Mouse (Mus musculus): ENCODE results near the gene Sgk1. TPM values are rescaled to one million over a fixed set of nuclear protein-coding genes. Genes with fewer than 3 reads are reported as not detected.

Gene Sgk1
- total and polyA plus RNA-seq, 3 experiments: 3.0 to 111 (median 36.8) TPM

- DNase-seq (ENCODE audit: low spot score) (no peak), ATAC-seq (ENCODE audit: extremely low read depth, insufficient number of reproducible peaks, low FRiP score, poor library complexity, severe bottlenecking) (no peak)
- Histone ChIP-seq H3K36me3 (replicated peaks) (no peaks in the 10 kb centered on the region), H3K27me3 (ENCODE audit: insufficient read depth, low read length) (no peaks in the 10 kb centered on the region; the same call in 1 of the 2 replicates), H3K4me1 (ENCODE audit: insufficient read depth, low read depth, low read length) (no peaks in the 10 kb centered on the region), H3K4me3 (ENCODE audit: low read depth, low read length) (no peak overlapping the region), H3K9me3 (replicated peaks) (0 out of 2 replicates have a peak, but pooled peaks cover 2% of the 10 kb centered on the region)
- TF ChIP-seq TAL1 (conservative IDR thresholded peaks at IDR 0.05; ENCODE audit: low read depth, low read length) (no peak), POLR2AphosphoS5 (IDR thresholded peaks at IDR 0.05; ENCODE audit: insufficient replicate concordance, low read depth, low read length) (no peak), GATA2 (IDR thresholded peaks at IDR 0.05; ENCODE audit: borderline replicate concordance, low read depth, low read length) (no peak), GATA1 (IDR thresholded peaks at IDR 0.05; ENCODE audit: borderline replicate concordance, low read length) (no peak), CTCF (IDR thresholded peaks at IDR 0.05; ENCODE audit: low read depth, low read length) (no peak)
Measured at GRCm38 (mm10) chr10:21857676-21858075, 24.3 kb upstream of the Sgk1 start.

GRCm38 (mm10) chr10:21858437-21858974, 23.5 kb upstream of the Sgk1 start:
- Histone ChIP-seq H3K4me1 (ENCODE audit: insufficient read depth, low read depth, low read length) (no peaks in the 10 kb centered on the region), H3K4me3 (ENCODE audit: low read depth, low read length) (no peak overlapping the region), H3K36me3 (replicated peaks) (no peaks in the 10 kb centered on the region), H3K27me3 (ENCODE audit: insufficient read depth, low read length) (no peaks in the 10 kb centered on the region; the same call in 1 of the 2 replicates), H3K9me3 (replicated peaks) (0 out of 2 replicates have a peak, but pooled peaks cover 2% of the 10 kb centered on the region)
- DNase-seq (ENCODE audit: low spot score) (no peak), ATAC-seq (ENCODE audit: extremely low read depth, insufficient number of reproducible peaks, low FRiP score, poor library complexity, severe bottlenecking) (no peak)
- TF ChIP-seq CTCF (IDR thresholded peaks at IDR 0.05; ENCODE audit: low read depth, low read length): no peak
- no peak for TF ChIP-seq POLR2AphosphoS5 (IDR thresholded peaks at IDR 0.05; ENCODE audit: insufficient replicate concordance, low read depth, low read length)
- no peak for TF ChIP-seq GATA2 (IDR thresholded peaks at IDR 0.05; ENCODE audit: borderline replicate concordance, low read depth, low read length)
- no peak for TF ChIP-seq TAL1 (conservative IDR thresholded peaks at IDR 0.05; ENCODE audit: low read depth, low read length)
- TF ChIP-seq GATA1 (IDR thresholded peaks at IDR 0.05; ENCODE audit: borderline replicate concordance, low read length): no peak

GRCm38 (mm10) chr10:21866504-21866903, 15.5 kb upstream of the Sgk1 start:
- ATAC-seq (ENCODE audit: extremely low read depth, insufficient number of reproducible peaks, low FRiP score, poor library complexity, severe bottlenecking): no peak
- H3K36me3 ChIP-seq (replicated peaks): no peaks in the 10 kb centered on the region
- DNase-seq (ENCODE audit: low spot score): no peak
- H3K4me1 ChIP-seq (ENCODE audit: insufficient read depth, low read depth, low read length): peaks cover 10% of the 10 kb centered on the region
- H3K9me3 ChIP-seq (replicated peaks): no peaks in the 10 kb centered on the region
- no peaks in the 10 kb centered on the region for H3K27me3 ChIP-seq (ENCODE audit: insufficient read depth, low read length)
- TF ChIP-seq TAL1 (conservative IDR thresholded peaks at IDR 0.05; ENCODE audit: low read depth, low read length) (no peak), POLR2AphosphoS5 (IDR thresholded peaks at IDR 0.05; ENCODE audit: insufficient replicate concordance, low read depth, low read length) (no peak), CTCF (IDR thresholded peaks at IDR 0.05; ENCODE audit: low read depth, low read length) (no peak), GATA2 (IDR thresholded peaks at IDR 0.05; ENCODE audit: borderline replicate concordance, low read depth, low read length) (no peak), GATA1 (IDR thresholded peaks at IDR 0.05; ENCODE audit: borderline replicate concordance, low read length) (no peak)
- H3K4me3 ChIP-seq (ENCODE audit: low read depth, low read length): no peak overlapping the region

GRCm38 (mm10) chr10:21868221-21868620, 13.8 kb upstream of the Sgk1 start:
- H3K4me1 ChIP-seq (ENCODE audit: insufficient read depth, low read depth, low read length): peaks cover 14% of the 10 kb centered on the region
- TF ChIP-seq GATA1 (IDR thresholded peaks at IDR 0.05; ENCODE audit: borderline replicate concordance, low read length) (no peak), POLR2AphosphoS5 (IDR thresholded peaks at IDR 0.05; ENCODE audit: insufficient replicate concordance, low read depth, low read length) (no peak), GATA2 (IDR thresholded peaks at IDR 0.05; ENCODE audit: borderline replicate concordance, low read depth, low read length) (no peak), CTCF (IDR thresholded peaks at IDR 0.05; ENCODE audit: low read depth, low read length) (no peak), TAL1 (conservative IDR thresholded peaks at IDR 0.05; ENCODE audit: low read depth, low read length) (no peak)
- H3K4me3 ChIP-seq (ENCODE audit: low read depth, low read length): no peak overlapping the region
- no peaks in the 10 kb centered on the region for H3K27me3 ChIP-seq (ENCODE audit: insufficient read depth, low read length)
- ATAC-seq (ENCODE audit: extremely low read depth, insufficient number of reproducible peaks, low FRiP score, poor library complexity, severe bottlenecking): no peak
- H3K9me3 ChIP-seq (replicated peaks): no peaks in the 10 kb centered on the region
- H3K36me3 ChIP-seq (replicated peaks): no peaks in the 10 kb centered on the region
- DNase-seq (ENCODE audit: low spot score): no peak

GRCm38 (mm10) chr10:21868623-21869022, 13.4 kb upstream of the Sgk1 start:
- Histone ChIP-seq H3K9me3 (replicated peaks) (no peaks in the 10 kb centered on the region), H3K4me1 (ENCODE audit: insufficient read depth, low read depth, low read length) (peaks cover 16% of the 10 kb centered on the region), H3K27me3 (ENCODE audit: insufficient read depth, low read length) (no peaks in the 10 kb centered on the region), H3K4me3 (ENCODE audit: low read depth, low read length) (no peak overlapping the region), H3K36me3 (replicated peaks) (no peaks in the 10 kb centered on the region)
- TF ChIP-seq GATA2 (IDR thresholded peaks at IDR 0.05; ENCODE audit: borderline replicate concordance, low read depth, low read length) (no peak), POLR2AphosphoS5 (IDR thresholded peaks at IDR 0.05; ENCODE audit: insufficient replicate concordance, low read depth, low read length) (no peak), GATA1 (IDR thresholded peaks at IDR 0.05; ENCODE audit: borderline replicate concordance, low read length) (no peak), TAL1 (conservative IDR thresholded peaks at IDR 0.05; ENCODE audit: low read depth, low read length) (no peak), CTCF (IDR thresholded peaks at IDR 0.05; ENCODE audit: low read depth, low read length) (no peak)
- DNase-seq (ENCODE audit: low spot score): no peak
- no peak for ATAC-seq (ENCODE audit: extremely low read depth, insufficient number of reproducible peaks, low FRiP score, poor library complexity, severe bottlenecking)

GRCm38 (mm10) chr10:21881837-21882183, 174 bp upstream of the Sgk1 start:
- no peak for TF ChIP-seq GATA2 (IDR thresholded peaks at IDR 0.05; ENCODE audit: borderline replicate concordance, low read depth, low read length)
- no peak for TF ChIP-seq POLR2AphosphoS5 (IDR thresholded peaks at IDR 0.05; ENCODE audit: insufficient replicate concordance, low read depth, low read length)
- no peak for TF ChIP-seq GATA1 (IDR thresholded peaks at IDR 0.05; ENCODE audit: borderline replicate concordance, low read length)
- no peak for TF ChIP-seq CTCF (IDR thresholded peaks at IDR 0.05; ENCODE audit: low read depth, low read length)
- no peak for TF ChIP-seq TAL1 (conservative IDR thresholded peaks at IDR 0.05; ENCODE audit: low read depth, low read length)
- ATAC-seq (ENCODE audit: extremely low read depth, insufficient number of reproducible peaks, low FRiP score, poor library complexity, severe bottlenecking): no peak
- no peak overlapping the region for H3K4me3 ChIP-seq (ENCODE audit: low read depth, low read length)
- peaks cover 7% of the 10 kb centered on the region for H3K4me1 ChIP-seq (ENCODE audit: insufficient read depth, low read depth, low read length)
- H3K27me3 ChIP-seq (ENCODE audit: insufficient read depth, low read length): peaks cover 17% of the 10 kb centered on the region
- no peak for DNase-seq (ENCODE audit: low spot score)
- H3K36me3 ChIP-seq (replicated peaks): no peaks in the 10 kb centered on the region
- no peaks in the 10 kb centered on the region for H3K9me3 ChIP-seq (replicated peaks)

Data from G1E (cell line).